Mouse (Mus musculus) erythroblast, embryonic 14.5 days (primary cell): ENCODE results near the gene Vps52. TPM values are rescaled to one million over a fixed set of nuclear protein-coding genes. Genes with fewer than 3 reads are reported as not detected.
A peak's percentile ranks its signal among the peaks of the same experiment; 100 is the strongest.
"Not testable (repeated sequence)": the region's sequence is repeated elsewhere in the genome, so short reads cannot be mapped to it uniquely, and the experiment has no call there.

Source experiments
- H3K27me3 ChIP-seq: 2 replicates; pipeline ENCODE4 v1.6.1; 2012; ENCODE audit warnings: inconsistent platforms; ENCODE audit not compliant: control insufficient read depth
- H3K36me3 ChIP-seq: 2 replicates; pipeline ENCODE4 v1.6.1; 2012; ENCODE audit warnings: mild to moderate bottlenecking, inconsistent platforms; ENCODE audit not compliant: control insufficient read depth
- H3K4me1 ChIP-seq: 2 replicates; pipeline ENCODE4 v1.6.1; 2012; ENCODE audit warnings: inconsistent platforms; ENCODE audit not compliant: control insufficient read depth
- H3K4me3 ChIP-seq: replicated peaks from 2 replicates; pipeline ENCODE3; 2012; ENCODE audit warnings: moderate library complexity, mild to moderate bottlenecking, inconsistent platforms
- H3K9me3 ChIP-seq: 2 replicates; pipeline ENCODE4 v1.6.1; 2012; ENCODE audit warnings: low read length, inconsistent platforms, mixed read lengths; ENCODE audit not compliant: control insufficient read depth
- GATA1 ChIP-seq: IDR thresholded peaks from 2 replicates; pipeline ENCODE4 v1.6.1; 2012; ENCODE audit warnings: low read length, inconsistent platforms, mixed read lengths
- TAL1 ChIP-seq: IDR thresholded peaks from 3 replicates; pipeline ENCODE4 v1.6.1; 2012; ENCODE audit warnings: low read length, inconsistent platforms, mixed read lengths
- polyA plus RNA-seq: library from polyadenylated mRNA; stranded (reverse); fragments of >175 nt; gene quantifications from 2 replicates; pipeline ENCODE4 v1.2.3, GENCODE M21; 2012

Gene Vps52
- polyA plus RNA-seq, 1 experiment: 10.1 TPM

- Histone ChIP-seq H3K4me3 (no peak overlapping the region), H3K27me3 (peaks cover 7% of the 10 kb centered on the region)
Measured at GRCm38 (mm10) chr17:33991788-33992664, 36.4 kb downstream of the Vps52 start.

GRCm38 (mm10) chr17:33994959-33995358 lies 39.3 kb downstream of the Vps52 start:
- TF ChIP-seq GATA1: no peak
- no peak for TF ChIP-seq TAL1
- no peaks in the 10 kb centered on the region for H3K36me3 ChIP-seq
- H3K4me3 ChIP-seq: no peak overlapping the region
- H3K4me1 ChIP-seq: no peaks in the 10 kb centered on the region
- peaks cover 21% of the 10 kb centered on the region for H3K27me3 ChIP-seq
- no peaks in the 10 kb centered on the region for H3K9me3 ChIP-seq

More at GRCm38 (mm10) chr17:33991788-33992664, 36.4 kb downstream of the Vps52 start:
- Histone ChIP-seq H3K9me3 (no peaks in the 10 kb centered on the region), H3K4me1 (no peaks in the 10 kb centered on the region), H3K36me3 (no peaks in the 10 kb centered on the region)
- TF ChIP-seq TAL1 (no peak), GATA1 (no peak)

GRCm38 (mm10) chr17:33995651-33996050 lies 40.0 kb downstream of the Vps52 start:
- Histone ChIP-seq H3K27me3 (peaks cover 28% of the 10 kb centered on the region), H3K4me1 (no peaks in the 10 kb centered on the region), H3K9me3 (no peaks in the 10 kb centered on the region), H3K36me3 (no peaks in the 10 kb centered on the region), H3K4me3 (no peak overlapping the region)
- TF ChIP-seq GATA1 (no peak), TAL1 (no peak)

GRCm38 (mm10) chr17:33997025-33997424 lies 41.4 kb downstream of the Vps52 start:
- peaks cover 41% of the 10 kb centered on the region for H3K27me3 ChIP-seq
- H3K4me3 ChIP-seq, H3K4me1 ChIP-seq, H3K36me3 ChIP-seq, H3K9me3 ChIP-seq: not testable (repeated sequence)

- not testable (repeated sequence) for H3K36me3 ChIP-seq, H3K4me1 ChIP-seq, H3K4me3 ChIP-seq, H3K9me3 ChIP-seq
- peaks cover 43% of the 10 kb centered on the region for H3K27me3 ChIP-seq
Measured at GRCm38 (mm10) chr17:33998697-33999096, 43.1 kb downstream of the Vps52 start.

- Histone ChIP-seq H3K27me3 (peaks cover 43% of the 10 kb centered on the region), H3K4me3 (peak overlapping the region; percentile 57), H3K9me3 (no peaks in the 10 kb centered on the region), H3K4me1 (no peaks in the 10 kb centered on the region), H3K36me3 (no peaks in the 10 kb centered on the region)
- TF ChIP-seq GATA1: no peak
- TF ChIP-seq TAL1: no peak
Measured at GRCm38 (mm10) chr17:33999341-34000149, 43.9 kb downstream of the Vps52 start.

GRCm38 (mm10) chr17:34000150-34000537 lies 44.5 kb downstream of the Vps52 start, which contains the start of gene H2-K1:
TSS of gene H2-K1 (minus strand) at chr17:34000347.
- TF ChIP-seq GATA1 (no peak), TAL1 (no peak)
- Histone ChIP-seq H3K9me3 (no peaks in the 10 kb centered on the region), H3K4me1 (no peaks in the 10 kb centered on the region), H3K27me3 (peaks cover 43% of the 10 kb centered on the region), H3K36me3 (no peaks in the 10 kb centered on the region), H3K4me3 (peak within 1 kb of the TSS; percentile 57)

GRCm38 (mm10) chr17:34000796-34001195 lies 45.2 kb downstream of the Vps52 start:
- not testable (repeated sequence) for H3K4me3 ChIP-seq, H3K4me1 ChIP-seq

GRCm38 (mm10) chr17:34003426-34003825 lies 47.8 kb downstream of the Vps52 start:
- peaks cover 35% of the 10 kb centered on the region for H3K27me3 ChIP-seq
- H3K4me1 ChIP-seq: no peaks in the 10 kb centered on the region
- H3K36me3 ChIP-seq: no peaks in the 10 kb centered on the region
- no peak overlapping the region for H3K4me3 ChIP-seq
- TF ChIP-seq GATA1: no peak
- no peak for TF ChIP-seq TAL1
- no peaks in the 10 kb centered on the region for H3K9me3 ChIP-seq

More at GRCm38 (mm10) chr17:34000796-34001195, 45.2 kb downstream of the Vps52 start:
- peaks cover 43% of the 10 kb centered on the region for H3K27me3 ChIP-seq
- not testable (repeated sequence) for H3K36me3 ChIP-seq, H3K9me3 ChIP-seq
